Mouse (Mus musculus) NIH3T3 (cell line): ENCODE measurements around the gene Hoxb4.

ENCODE experiments used
- DNase-seq: peaks from one replicate; pipeline ENCODE4 v3.0.0-alpha.2; 2012; ENCODE audit warnings: low read depth

Hoxb4 gene

DNA sequence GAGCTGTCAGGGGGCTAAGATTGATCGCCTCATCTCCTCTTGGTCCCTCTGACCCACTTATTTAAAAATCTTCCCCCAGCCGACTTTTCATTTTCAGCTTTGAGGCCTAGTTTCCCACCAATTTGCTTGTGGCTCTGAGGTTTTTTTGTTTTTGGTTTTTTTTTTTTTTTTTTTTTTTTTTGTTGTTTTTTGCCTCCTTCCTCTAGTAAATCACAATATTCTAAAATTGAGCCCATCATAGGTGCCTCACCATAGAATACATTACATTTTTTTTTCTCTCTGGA, 32.2 kb downstream of the Hoxb4 start, which contains the start of gene Hoxb2:
Gene Hoxb2 (plus strand): TSS at position 185 of the 284 bp plus-strand sequence.
- no peak for DNase-seq

DNA sequence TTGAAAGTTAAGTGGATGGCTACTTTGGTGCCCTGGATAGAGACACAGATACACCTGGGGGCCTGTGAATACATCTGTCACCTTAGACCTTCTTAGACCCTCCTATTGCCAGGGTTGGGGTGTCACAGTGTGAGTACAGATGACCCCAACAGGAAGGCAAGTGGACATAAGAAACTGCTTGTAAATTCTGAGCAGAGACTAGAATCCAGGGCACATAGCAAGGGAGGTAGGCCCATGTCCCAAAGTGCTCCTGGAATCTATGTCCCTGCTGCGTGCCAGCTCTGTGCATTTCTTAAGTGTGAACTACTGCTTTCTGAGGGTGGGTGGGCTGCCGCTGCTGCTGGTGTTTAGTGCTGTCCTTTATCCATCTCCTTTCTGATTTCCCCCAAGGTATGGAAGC, 32.7 kb downstream of the Hoxb4 start:
- no peak for DNase-seq

DNA sequence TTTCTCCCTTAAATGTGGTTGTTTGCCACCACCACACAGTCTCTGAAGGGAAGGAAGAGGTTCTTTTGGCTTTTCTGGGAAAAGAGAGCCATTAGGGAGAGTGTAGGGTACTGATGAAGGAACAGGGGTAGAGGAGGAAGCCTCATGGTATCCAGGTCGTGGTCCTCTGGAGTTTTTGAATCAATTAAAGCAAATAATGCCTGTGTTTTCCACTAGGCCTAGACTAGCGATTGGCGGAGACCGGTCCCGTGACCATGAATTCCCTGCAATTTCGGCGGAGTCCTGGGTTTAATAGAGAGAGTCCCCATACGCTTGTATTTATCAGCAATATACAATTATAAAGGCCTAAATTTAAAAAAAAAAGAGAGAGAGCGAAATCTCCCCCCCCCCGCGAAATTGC, 33.2 kb downstream of the Hoxb4 start:
- DNase-seq: no peak

DNA sequence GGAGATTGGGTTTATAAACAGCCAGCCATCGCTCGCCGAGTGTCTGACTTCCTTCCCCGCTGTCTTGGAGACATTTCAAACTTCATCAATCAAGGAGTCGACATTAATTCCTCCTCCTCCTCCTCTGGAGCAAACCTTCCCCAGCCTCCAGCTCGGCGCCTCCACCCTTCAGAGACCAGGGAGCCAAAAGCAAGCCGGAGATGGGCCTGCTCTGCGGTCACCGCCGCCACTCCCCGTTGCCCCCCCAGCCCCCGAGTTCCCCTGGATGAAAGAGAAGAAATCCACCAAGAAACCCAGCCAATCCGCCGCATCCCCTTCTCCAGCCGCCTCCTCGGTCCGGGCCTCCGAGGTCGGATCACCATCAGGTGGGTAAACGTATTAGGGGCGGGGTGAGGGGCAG, 33.8 kb downstream of the Hoxb4 start:
- DNase-seq: no peak

DNA sequence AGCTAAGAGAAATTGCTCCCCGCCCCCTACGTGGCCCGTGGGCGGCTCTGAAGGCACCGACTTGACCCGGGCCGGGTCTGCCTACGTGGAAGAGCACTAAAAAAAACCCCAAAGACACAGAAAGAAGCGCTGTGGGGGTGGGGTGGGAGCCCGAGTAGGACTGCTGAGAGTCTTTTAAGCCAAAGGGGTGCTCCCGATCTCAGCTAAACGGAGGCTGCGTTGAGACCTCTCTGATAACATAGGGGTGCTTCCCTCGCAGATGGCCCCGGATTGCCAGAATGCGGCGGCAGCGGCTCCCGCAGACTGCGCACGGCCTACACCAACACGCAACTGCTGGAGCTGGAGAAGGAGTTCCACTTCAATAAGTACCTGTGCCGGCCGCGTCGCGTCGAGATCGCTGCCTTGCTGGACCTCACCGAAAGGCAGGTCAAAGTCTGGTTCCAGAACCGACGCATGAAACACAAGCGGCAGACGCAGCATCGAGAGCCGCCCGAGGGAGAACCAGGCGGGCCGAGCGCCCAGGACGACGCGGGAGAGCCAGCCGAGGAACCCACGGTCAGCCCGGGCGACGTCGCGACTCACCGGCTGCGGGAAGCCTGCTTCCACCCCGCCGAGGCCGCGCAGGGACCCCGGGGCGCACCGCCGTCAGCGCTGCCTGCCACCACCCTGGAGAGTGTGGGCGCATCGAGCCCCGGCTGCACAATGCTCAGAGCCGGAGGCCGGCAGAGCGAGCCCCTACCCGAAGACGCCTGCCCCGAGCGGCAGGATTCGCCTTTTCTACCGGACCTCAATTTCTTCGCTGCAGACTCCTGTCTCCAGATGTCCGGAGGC, 34.8 kb downstream of the Hoxb4 start:
- no peak for DNase-seq

DNA sequence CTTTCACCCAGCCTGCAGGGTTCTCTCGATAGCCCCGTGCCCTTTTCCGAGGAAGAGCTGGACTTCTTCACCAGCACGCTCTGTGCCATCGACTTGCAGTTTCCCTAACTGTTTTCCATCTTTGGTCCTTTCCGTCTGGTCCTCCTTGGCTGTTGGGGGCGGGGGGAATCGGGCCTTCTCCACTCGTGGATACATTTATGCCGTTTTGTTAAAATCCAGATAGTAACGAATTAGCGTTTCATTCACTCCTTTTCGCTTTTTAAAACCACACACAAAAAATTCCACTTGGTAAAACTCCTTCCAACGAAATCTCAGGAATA, 35.4 kb downstream of the Hoxb4 start:
- DNase-seq: no peak

DNA sequence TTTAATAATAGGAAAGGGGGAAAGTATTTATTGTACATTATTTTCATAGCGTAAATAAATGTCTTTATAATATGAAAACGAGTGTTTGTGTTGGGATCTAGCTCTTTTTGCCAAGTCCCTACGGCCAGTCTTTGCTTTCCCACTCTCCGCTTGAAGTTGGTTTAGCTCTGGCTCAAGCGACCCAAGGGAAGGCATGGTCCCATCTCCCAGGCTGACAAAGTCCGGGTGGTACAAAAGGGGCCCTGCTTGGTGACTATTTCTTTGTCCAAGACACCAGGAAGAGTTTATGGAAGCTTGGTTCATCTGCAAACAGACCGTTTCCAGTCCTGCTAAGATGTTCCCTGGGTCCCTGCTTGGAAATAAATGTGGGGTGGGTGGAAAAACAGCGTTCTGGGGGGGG, 35.9 kb downstream of the Hoxb4 start:
- no peak for DNase-seq

DNA sequence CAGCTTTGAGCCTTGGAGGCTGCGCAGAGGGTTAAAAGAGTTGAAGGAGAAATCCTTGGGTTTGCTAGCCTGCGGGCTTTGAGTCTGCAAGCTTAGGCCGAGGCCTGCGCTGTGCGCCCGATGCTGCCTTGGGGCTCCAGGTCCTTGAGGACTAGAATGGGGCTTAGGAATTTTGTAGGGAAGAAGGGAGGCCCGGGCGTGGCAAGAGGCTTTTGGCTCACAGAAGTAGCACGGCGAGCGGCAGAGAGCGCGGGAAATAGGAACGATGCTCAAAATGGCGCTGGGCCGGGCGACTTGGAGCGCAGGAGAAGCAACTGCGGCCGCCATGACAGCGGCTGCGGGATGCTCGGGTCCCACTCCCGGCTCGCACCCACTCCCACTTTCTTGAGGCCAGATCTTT, 36.3 kb downstream of the Hoxb4 start:
- DNase-seq: no peak

DNA sequence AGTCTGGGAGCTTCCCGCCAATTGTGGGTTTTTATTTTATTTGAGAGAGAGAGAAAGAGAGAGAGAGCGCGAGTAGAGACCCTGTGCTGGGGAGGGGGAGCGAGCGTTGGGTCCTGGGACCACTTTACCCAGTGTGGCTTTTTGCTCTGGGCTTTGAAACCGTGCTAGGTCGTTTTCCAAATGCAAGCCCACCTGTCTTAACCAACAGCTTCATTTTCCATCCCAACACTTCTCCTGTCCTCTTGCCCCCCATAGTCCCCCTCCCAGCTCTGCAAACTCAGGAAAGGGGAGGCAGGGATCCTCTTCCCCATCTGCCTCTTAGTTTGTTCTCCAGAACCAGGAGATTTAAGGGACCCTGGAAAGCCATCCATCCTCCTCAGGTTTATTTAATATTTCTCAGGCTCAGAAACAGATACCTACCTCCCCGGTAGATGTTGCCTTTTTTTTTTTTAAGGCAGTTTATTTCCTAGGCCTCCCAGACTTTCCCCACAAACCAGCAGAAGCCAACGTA, 36.8 kb downstream of the Hoxb4 start:
- no peak for DNase-seq

DNA sequence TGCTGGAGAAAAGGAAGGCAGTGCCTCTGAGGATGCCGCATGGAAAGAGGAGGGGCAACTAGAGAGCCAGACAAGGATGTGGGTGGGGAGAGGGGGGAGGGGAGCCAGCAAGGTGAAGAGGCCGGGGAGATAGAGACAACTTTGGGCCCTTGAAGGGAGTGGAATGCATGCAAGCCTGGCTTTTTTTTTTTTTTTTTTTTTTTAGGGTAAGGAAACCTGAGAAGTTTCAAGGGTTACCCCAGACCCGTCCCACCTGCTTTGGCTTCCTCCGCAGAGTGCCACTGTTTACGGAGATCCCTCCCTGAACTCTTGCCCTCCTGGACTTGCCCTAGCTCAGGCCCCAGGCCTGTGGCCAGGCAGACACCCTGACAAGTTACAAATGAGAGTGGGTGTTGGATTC, 45.7 kb downstream of the Hoxb4 start:
- no peak for DNase-seq

DNA sequence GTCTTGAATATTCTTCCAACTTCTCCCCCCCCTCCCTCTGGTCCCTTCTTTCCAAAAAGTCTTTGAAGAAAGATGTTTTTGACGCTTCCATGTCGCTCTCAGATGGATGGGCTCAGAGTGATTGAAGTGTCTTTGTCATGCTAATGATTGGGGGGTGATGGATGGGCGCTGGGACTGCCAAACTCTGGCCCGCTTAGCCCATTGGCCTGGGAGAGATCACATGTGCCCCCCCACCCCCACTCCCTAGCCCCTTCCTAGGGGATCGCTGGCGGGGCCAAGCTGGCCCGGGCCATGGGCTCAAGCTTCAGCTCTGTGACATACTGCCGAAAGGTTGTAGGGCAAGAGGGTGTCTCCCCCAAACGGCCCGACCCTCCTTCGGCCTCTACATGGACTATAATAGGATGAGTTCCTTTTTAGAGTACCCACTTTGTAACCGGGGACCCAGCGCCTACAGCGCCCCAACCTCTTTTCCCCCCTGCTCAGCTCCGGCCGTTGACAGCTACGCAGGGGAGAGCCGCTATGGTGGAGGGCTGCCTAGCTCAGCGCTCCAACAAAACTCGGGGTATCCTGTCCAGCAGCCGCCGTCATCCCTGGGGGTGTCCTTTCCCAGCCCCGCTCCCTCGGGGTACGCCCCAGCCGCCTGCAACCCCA, 47.5 kb downstream of the Hoxb4 start, which contains the start of gene Hoxb1:
Gene Hoxb1 (plus strand): TSS at position 312 of the 651 bp plus-strand sequence.
- DNase-seq: no peak

DNA sequence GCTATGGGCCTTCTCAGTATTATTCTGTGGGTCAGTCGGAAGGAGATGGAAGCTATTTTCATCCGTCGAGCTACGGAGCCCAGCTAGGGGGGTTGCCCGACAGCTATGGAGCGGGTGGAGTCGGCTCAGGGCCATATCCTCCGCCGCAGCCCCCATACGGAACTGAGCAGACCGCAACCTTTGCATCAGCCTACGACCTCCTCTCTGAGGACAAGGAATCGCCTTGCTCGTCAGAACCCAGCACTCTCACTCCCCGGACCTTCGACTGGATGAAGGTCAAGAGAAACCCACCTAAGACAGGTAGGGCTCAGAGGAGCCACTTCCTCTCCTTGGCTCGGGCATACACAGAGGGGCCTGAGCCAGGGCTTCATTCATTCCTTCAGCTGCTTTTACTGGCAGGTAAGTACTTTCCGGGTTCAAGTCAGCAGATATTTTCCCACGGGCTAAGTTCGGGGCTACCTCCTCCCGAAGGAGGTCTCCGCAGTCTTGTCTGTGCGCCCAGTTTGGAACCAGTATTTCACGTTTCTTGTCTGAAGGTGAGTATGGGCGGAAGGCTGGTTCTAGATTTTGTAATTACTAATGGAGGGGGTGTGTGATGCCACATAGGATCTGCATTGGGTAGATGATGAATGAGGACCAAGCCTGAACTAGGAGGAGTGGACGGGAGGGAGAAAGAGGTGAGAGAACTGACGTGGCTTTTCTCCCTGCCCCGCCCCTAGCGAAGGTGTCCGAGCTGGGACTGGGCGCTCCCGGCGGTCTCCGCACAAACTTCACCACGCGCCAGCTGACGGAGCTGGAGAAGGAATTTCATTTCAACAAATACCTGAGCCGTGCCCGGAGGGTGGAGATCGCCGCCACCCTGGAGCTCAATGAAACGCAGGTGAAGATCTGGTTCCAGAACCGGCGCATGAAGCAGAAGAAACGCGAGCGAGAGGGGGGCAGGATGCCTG, 48.3 kb downstream of the Hoxb4 start:
- no peak for DNase-seq

DNA sequence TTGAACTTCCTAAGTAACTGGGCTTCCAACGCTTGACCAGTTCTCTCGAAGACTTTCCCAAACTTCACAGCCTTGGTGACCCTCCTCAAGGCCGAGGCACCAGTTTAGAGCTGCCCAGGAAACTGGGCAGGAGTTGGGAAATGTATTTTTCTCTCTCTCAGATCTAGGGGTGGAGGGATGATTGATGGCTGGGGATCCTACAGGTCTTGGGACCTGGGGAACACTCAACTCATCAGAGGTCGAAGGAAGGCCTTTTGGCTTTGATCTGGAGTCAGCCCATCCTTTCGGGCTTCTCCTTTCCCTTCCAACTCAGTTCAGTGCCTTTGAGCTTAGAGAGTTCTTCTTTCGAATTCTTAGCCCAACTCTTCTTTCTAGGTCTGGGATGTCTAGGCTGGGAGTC, 49.1 kb downstream of the Hoxb4 start:
- DNase-seq: no peak

DNA sequence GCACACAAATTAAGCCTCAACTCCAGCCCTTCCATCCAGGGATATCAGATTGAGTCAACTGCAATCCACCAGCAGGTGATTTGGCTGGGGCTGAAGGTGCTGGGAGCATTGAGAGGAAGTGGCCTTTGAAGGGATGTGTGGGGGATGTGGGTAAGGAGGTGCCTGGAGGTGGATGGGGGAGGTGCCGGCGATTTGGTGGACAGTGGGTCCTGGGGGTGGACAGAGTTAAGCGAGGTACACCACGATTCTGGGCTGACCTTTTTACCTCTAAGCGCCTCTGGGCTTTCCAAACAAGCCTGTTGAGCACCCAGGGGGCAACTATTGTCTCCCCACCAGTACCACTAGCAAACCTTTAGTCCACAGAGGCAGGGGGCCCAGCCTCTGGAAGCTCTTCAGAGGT, 50.6 kb downstream of the Hoxb4 start:
- DNase-seq: no peak

DNA sequence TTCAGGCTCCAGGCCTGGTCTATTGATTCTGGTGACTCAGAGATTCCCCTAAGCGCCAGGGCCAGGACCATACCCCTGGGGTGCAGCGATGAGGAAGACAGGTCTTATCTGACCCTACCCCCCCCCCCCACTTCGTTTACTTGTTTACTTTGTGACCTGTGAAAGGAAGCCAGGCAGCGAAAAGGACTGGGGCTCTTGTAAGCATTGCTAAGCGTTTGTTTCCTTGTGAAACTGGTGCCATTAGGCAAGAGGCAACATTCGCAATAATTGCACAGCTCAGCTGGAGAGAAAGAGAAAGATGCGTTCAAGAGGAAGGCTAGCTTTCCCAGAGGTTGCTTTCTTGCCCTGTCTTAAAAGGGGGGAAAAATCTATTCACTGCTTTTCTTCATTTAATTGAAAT, 51.1 kb downstream of the Hoxb4 start:
- no peak for DNase-seq
